Mouse (Mus musculus) urinary bladder, postnatal 10 days (tissue): ENCODE data around the gene Med25.
"Not testable (repeated sequence)": the region's sequence is repeated elsewhere in the genome, so short reads cannot be mapped to it uniquely, and the experiment has no call there.

Experiments used
- DNase-seq: peaks from one replicate; pipeline ENCODE4 v3.0.0; 2022; ENCODE audit warnings: low spot score

Med25 gene

GRCm38 (mm10) chr7:44893197-44893596, 685 bp upstream of the Med25 start:
- DNase-seq: no peak

GRCm38 (mm10) chr7:44891611-44892010, 901 bp downstream of the Med25 start:
- DNase-seq: no peak

GRCm38 (mm10) chr7:44890737-44891136, 1.8 kb downstream of the Med25 start:
- DNase-seq: no peak

- DNase-seq: no peak
These were observed 2.3 kb downstream of the Med25 start for GRCm38 (mm10) chr7:44890180-44890579.

GRCm38 (mm10) chr7:44888256-44889105, 4.0 kb downstream of the Med25 start:
- no peak for DNase-seq

GRCm38 (mm10) chr7:44886964-44887363, 5.5 kb downstream of the Med25 start:
- no peak for DNase-seq

GRCm38 (mm10) chr7:44884637-44885036, 7.9 kb downstream of the Med25 start:
- DNase-seq: no peak

- DNase-seq: no peak
These were observed 9.5 kb downstream of the Med25 start for GRCm38 (mm10) chr7:44883036-44883435.

GRCm38 (mm10) chr7:44877833-44878232, 14.7 kb downstream of the Med25 start:
- DNase-seq: no peak

- DNase-seq: not testable (repeated sequence)
These were observed 20.7 kb downstream of the Med25 start for GRCm38 (mm10) chr7:44871774-44872173.

- DNase-seq: no peak
These were observed 21.3 kb downstream of the Med25 start for GRCm38 (mm10) chr7:44871181-44871580.

GRCm38 (mm10) chr7:44870614-44871013, 21.9 kb downstream of the Med25 start:
- DNase-seq: no peak

GRCm38 (mm10) chr7:44869697-44870528, 22.6 kb downstream of the Med25 start, which contains the start of gene Ptov1:
Gene Ptov1, minus strand, starts transcription at chr7:44869788.
- DNase-seq: peak; percentile 65

GRCm38 (mm10) chr7:44868919-44869696, 23.4 kb downstream of the Med25 start:
- no peak for DNase-seq

GRCm38 (mm10) chr7:44868465-44868864, 24.0 kb downstream of the Med25 start:
- no peak for DNase-seq

- DNase-seq: no peak
These were observed 24.7 kb downstream of the Med25 start for GRCm38 (mm10) chr7:44867802-44868201.

GRCm38 (mm10) chr7:44867010-44867702, 25.4 kb downstream of the Med25 start:
- DNase-seq: no peak

- no peak for DNase-seq
These were observed 26.1 kb downstream of the Med25 start for GRCm38 (mm10) chr7:44866276-44867009.

- DNase-seq: no peak
These were observed 27.6 kb downstream of the Med25 start for GRCm38 (mm10) chr7:44864595-44865542.
